Mouse (Mus musculus): ENCODE data around the gene Camkv. TPM values are rescaled to one million over a fixed set of nuclear protein-coding genes. Genes with fewer than 3 reads are reported as not detected.

Gene Camkv
- total RNA-seq, 2 experiments from 2014 or later = 0.80 to 0.86 TPM

GRCm38 (mm10) chr9:107987950-107988349 is 52.5 kb downstream of the Camkv start:
- DNase-seq = no peak

DNA sequence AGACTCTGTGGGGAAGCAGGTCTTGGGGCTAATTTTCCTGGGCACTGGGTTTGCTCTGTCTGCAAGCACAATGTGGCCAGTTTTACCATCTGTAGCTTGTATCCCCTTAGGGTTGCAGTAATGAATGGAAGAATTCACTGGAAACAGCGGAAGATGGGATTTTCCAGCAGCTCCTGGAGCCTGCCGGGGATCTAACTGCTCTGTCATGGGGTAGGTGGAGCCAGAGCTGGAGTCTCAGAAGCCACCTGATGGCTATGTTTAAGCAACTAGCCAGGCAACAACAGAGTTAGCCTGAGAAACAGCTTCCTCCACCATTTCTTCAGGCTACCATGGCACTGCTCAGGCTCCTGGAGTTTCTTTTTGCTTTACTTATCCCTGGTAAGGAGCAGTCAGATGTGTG is 56.7 kb downstream of the Camkv start, which contains the start of gene Cdhr4:
Cdhr4 (plus strand) TSS at position 301 of the 400 bp plus-strand sequence.
- DNase-seq = no peak

DNA sequence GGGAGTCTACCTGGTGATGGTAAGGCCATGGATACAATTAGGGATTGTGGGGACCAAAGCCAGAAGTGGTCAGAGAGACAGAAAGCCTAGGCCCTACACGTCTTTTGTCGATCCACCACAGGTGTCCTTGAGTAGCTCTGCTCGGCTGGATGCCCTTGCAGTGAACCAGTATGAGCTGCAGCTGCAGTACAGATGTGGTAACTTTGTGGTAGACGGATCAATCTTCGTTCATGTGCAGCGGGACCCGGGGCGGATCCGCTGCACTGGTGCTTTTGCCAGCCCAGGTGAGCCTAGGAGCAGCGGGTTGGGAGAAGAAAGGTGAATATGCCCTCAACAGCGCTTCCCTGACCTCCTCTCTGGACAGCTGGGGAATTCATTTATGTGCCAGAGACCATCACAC is 57.5 kb downstream of the Camkv start:
- no peak for DNase-seq

- DNase-seq = no peak
These were observed 59.0 kb downstream of the Camkv start for GRCm38 (mm10) chr9:107994464-107994863.

DNA sequence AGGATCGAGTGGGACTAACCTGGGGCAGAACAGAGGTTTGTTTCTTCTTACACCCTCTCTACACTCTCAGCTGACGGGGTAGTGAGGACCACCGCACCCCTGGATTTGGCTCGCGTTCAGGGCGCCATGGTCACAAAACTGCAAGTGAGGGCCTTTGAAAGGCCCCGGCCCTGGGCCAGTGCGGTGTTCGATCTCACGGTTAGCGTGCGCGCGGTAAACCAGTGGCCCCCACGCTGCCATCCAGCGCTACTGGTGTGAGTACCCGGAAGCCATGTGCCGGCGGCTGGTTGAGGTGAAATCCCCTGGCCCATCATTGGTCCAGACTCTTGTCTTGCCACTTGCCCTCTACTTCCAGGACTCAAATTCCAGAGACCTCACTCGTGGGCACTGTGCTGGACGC is 60.0 kb downstream of the Camkv start:
- DNase-seq = no peak

DNA sequence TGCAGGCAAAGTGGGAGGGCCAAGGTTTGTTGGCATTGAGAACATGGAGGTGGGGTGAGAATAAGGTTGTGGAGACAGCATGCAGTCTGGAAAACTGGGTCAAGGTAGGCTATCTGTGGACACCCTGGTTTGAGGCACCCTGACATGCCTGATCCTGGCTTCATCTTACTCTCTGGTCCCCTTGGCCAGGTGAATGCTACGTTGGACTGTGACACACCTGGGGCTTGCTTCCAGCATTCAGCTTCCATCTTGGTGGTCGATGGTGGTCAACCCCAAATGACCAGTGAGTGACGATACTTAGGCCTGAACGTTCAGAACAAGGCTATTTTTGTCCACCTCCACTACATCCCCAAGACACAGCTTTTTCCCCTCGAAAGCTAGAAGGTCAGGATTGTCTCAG is 60.6 kb downstream of the Camkv start, which contains the start of gene Gm20662:
Gm20662 (plus strand) TSS at position 301 of the 400 bp plus-strand sequence.
- DNase-seq = no peak

Other genes with a start within 250 kb of the Camkv start
- gene Sema3f, start 225.2 kb upstream of the Camkv start, total RNA-seq (2021) = 10 to 100 TPM; 11.9 to 18.0 TPM
- gene Rbm5, start 164.7 kb upstream of the Camkv start, total RNA-seq (2021) = 10 to 100 TPM; 39.2 to 71.2 TPM
- 10 to 100 TPM; 21.6 to 35.5 TPM for gene Rbm6, start 62.4 kb upstream of the Camkv start, total RNA-seq (2021)
- gene Mon1a, start 47.5 kb upstream of the Camkv start, total RNA-seq (2021) = 1 to 10 TPM; 4.0 to 4.8 TPM
- 1 to 10 TPM; 1.9 to 5.6 TPM for gene Mst1r, start 28.8 kb upstream of the Camkv start, total RNA-seq (2021)
- gene Actl11, start 7.2 kb upstream of the Camkv start, total RNA-seq (2021) = not detected
- 1 to 10 TPM; 1.6 to 2.2 TPM for gene Traip, start 14.5 kb downstream of the Camkv start, total RNA-seq (2021)
- 1 to 10 TPM; 4.4 to 6.5 TPM for gene Uba7, start 39.8 kb downstream of the Camkv start, total RNA-seq (2021)
- gene Gm20661, start 47.4 kb downstream of the Camkv start, total RNA-seq (2021) = under 1 TPM; 0.47 to 0.59 TPM
- gene Inka1, start 50.2 kb downstream of the Camkv start, total RNA-seq (2021) = 10 to 100 TPM in 1 of 2 experiments, 1 to 10 TPM in 1; 8.8 to 14.0 TPM
- 1 to 10 TPM in 1 of 2 experiments, under 1 TPM in 1; 0.54 to 1.0 TPM for gene Cdhr4, start 56.8 kb downstream of the Camkv start, total RNA-seq (2021)
- gene Gm20662, start 60.7 kb downstream of the Camkv start, total RNA-seq (2021) = not detected
- 10 to 100 TPM; 38.9 to 42.9 TPM for gene Ip6k1, start 66.8 kb downstream of the Camkv start, total RNA-seq (2021)
- gene Gmppb, start 113.6 kb downstream of the Camkv start, total RNA-seq (2021) = 10 to 100 TPM in 1 of 2 experiments, 1 to 10 TPM in 1; 8.6 to 10.6 TPM
- 1 to 10 TPM; 2.6 to 3.6 TPM for gene Amigo3, start 117.5 kb downstream of the Camkv start, total RNA-seq (2021)
- under 1 TPM in 1 of 2 experiments, not detected in 1; 0.11 TPM for gene Mst1, start 144.8 kb downstream of the Camkv start, total RNA-seq (2021)
- 100 to 1,000 TPM; 153 to 172 TPM for gene Rnf123, start 147.7 kb downstream of the Camkv start, total RNA-seq (2021)
- gene Apeh, start 158.9 kb downstream of the Camkv start, total RNA-seq (2021) = 10 to 100 TPM; 33.9 to 36.6 TPM